Mouse (Mus musculus) spleen, postnatal 14 days (tissue): ENCODE measurements at regions not wholly inside any gene's neighbourhood (a gene's known extent, or its start where the extent isn't known, plus 50 kb on each side); places are given as distances from the start of the nearest gene placed in this dataset.

Experiments
- DNase-seq, 2 experiments: peaks; one replicate each; pipeline ENCODE4 v3.0.0; 2021 to 2022; ENCODE audit warnings: low spot score in 2 of 2

DNA sequence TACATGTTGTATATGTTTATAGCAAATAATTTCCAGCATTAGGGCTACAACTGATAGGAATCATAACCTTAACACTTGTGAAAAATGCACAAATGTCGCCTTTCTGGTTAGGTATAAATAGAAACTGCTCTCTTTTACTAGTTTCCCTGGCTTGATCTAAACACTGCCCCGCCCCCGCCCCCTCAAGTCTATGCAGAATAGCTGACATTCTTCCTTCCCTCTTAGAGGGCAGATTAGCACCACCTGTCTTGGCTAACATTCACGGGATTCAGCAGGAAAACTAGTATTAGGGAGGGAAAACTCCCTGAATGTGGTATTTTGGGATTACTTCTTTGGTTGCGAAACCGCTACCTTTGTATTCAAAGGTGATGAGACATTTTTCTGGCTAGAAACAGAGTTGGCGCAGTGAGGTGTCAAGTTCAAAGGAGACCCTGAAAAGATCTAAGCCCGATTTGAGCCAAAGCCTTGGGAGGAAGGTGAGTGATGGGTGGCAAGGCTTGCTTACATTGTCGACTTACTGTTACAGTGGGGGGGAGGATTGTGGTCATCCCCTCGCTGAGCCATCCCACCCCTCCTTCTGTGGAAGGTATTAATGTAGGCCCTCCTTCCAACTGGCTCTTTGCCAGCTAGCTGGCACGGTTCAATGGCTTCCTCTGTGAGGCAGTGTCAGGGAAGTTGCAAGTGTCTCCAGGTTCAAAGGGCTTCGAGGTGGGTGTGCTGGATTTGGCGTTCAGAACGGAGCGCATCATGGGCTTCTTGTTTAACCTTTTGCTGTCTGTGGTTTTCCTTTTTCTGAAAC, 209.8 kb upstream of the Nr2f2 start:
- DNase-seq, result no peak

DNA sequence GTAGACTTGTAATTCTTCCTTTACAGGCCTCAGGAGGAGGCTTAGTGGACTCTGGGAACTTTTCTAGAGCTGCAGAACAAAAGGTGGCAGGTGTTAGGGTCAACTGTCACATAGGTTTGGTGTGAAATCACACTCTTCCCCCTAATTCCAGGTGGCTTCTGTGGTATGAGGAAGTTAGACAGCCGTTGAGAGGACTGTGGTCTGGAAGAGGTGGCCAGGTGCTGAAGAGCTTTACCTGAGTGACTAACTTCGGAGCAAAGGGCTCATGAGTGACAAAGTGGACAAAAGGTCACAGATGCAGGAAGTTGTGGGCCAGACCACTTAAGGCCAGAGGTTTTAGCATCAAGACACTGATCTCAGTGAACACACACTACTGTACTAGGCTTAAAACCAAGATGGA, 209.1 kb upstream of the Nr2f2 start:
- no peak for DNase-seq

DNA sequence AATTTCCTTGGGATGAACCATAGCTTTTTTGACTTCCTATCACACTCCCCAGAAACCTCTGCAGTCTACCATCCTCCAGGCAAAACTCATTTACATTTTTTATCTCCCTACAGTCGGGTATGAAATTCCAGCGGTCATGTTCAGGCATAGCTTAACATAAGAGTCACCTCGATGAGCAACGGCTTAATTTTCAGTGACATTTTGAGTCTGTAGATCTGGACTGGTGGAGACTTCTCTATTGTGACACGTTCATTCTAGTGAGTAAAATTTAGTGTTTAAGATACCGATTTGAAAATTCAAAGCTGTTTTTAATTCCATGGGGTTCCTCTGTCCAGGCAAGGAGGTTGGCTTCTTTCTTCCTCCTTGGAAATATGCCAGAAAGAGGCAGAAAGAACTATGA, 207.7 kb upstream of the Nr2f2 start:
- no peak for DNase-seq

DNA sequence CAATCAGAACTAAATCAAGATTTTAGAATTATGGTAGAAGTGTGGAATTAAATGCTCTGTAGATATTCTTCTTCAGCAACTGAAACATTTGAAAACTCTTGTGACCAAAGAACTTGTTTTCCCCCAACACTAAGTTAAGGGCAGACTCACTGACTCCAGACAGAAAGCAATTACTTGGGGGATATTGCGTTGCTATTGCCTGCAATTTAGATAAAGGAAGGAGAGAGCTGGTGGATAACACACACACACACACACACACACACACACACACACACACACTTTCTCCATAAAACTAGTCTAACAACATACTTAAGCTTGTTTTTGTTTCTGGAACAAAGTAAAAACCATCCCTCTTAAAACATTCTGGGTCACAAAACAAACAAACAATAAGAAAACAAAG, 198.5 kb upstream of the Nr2f2 start:
- no peak for DNase-seq

DNA sequence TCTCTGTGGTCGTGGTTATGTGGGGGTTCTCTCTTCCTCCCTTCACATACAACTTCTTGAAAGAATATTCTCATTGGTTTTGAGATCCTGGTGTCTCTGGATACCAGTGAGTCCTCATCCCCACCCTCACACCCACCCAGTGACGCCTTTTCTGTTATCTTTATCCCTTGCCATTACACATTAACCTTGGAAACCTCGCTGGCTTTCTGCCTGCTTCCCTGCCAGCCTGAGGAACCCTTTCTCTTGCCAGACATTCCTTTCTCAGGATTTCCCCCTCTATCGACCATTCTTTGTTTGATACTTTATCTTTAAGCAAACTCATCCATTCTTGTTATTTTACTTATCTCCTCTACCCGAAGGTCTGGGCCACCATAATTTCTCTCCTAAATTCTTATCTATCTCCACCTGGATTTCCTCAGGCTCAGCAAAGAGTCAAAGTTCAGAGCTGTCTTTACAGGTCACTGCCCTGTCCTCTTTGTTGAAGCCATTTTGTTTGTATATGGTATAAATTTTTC, 182.5 kb upstream of the Nr2f2 start:
- DNase-seq, result no peak

DNA sequence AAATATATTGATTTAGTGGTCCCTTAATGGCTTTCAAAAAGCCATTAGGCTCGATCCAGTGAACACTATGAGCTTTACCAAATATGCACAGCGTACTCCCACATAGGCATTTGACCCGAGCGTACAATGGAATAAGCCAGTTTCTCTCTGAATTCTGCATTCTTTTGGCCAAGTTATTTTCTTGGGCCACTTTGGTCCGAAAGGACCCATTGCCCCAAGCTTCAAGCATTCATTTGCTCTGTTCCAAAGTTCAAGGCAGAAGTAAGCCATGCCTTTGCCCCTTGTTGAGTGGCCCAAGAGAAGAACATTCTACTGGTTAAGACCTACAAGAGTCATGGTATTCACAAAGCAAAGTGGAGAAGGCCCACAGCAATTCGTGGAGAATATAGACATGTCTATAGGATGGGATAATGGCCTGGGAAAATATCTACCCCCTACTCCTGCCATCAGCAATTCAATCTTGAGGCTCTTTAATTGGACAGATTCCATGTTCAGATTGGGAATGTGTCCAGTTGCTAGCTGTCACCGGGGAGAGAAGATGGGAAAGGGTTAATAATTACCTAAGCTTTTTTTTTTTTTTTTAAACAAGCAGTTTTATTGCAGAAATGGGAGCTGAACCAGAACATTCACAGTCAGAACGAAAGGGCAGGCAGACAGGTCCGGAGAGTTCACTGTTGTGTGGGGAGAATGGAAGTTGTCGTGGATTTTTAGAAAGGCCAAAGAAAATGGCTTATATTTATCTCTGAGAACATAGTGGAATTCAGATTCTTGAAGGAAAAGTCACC, 175.5 kb upstream of the Nr2f2 start:
- DNase-seq, result no peak

DNA sequence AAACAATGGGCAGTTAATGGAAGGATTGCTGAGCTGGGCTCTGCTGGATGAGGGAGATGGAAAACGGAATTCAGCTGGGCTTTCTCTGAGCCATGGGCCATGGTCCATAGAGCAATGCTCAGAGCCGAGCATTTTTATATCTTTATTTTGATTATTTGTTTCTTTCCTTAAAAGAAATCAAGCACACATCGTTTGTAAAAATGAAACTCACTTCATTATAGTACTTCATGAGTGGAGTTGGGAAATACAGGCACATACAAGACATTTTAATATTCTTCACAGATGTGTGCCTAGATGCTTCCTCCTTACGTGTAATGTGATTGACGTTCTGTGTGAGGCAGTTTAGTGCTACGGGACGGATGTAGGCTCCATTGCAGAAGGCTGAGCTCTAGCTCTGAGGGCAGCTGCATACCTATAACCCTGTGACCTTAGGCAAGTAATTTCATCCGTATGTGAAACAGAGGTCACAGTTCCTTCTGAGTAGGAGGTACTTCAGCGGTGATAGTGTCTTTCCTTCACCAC, 172.6 kb upstream of the Nr2f2 start:
- no peak for DNase-seq

DNA sequence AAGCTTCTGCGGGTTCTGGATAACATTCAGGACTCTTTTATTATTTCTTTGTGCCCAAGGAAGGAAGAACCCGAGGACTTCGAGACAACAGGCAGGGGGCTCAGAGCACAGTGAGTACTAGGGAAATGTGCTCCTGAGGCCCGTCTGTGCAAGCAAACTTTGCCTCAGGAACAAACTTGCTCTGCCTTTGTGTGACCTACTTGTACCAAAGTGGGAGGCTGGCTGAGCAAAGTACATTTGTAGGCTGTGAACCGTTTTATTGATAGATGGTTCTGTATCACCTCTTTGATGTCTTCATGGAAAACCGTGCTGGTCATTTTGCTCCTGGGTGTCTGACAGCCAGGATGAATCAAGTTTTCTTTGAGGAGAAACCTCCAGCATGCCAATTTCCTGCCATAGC, 169.5 kb upstream of the Nr2f2 start:
- DNase-seq, result no peak

DNA sequence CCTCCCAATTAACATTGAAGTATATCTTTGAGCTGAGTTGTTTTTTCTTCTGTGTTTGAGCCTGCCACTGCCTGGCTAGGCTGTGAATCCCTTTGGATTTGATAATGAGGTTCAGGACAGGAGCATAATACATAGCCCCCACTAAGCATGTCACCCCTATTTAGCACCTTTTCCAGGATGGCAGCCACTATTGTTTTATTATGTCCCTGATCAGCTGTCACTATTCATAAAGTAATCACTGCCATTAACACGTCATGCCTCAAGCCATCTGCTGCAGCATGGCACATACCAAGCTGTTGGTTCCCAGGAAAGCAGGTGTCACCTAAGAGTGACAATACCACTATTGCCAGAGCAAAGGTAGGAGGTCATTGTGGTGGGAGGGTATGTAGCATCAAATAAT, 167.0 kb upstream of the Nr2f2 start:
- no peak for DNase-seq

DNA sequence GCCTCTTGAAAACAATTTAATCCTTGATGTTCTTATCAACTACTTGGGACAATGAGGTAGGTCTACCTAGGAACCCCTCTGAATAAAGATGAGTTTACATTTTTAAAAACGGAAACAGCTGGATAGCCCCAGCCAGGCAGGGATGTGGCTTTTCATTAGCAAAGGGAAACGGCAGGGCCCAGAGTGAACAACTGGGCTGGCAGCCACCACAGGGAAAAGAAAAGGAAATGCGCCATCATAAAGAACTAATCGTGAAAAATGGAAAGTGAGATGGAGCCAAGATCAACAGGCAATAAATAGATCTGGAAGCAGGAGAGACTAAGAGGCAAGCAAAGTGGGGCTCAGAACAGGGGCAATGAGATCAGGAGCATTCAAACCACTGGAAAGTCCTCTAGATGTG, 161.4 kb upstream of the Nr2f2 start:
- DNase-seq, result no peak

DNA sequence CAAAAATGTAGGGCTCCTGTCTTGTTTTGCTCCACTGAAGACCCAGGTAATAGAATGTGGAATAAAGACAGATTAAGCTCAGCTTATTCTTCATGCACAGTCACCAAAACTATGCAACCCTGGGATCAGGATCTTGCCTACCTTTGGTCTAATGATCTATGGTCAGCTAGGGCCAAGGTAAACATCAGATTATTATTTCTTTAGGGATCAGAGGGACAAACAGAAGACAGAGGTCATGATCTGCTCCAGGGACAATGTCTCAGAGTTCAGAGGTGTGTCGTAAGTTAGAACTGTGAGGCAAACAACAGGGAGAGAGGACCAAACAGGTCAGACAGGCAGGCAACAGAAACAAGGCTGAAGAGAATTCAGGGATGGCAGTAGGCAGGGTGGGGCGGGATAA, 158.8 kb upstream of the Nr2f2 start:
- DNase-seq, result no peak

DNA sequence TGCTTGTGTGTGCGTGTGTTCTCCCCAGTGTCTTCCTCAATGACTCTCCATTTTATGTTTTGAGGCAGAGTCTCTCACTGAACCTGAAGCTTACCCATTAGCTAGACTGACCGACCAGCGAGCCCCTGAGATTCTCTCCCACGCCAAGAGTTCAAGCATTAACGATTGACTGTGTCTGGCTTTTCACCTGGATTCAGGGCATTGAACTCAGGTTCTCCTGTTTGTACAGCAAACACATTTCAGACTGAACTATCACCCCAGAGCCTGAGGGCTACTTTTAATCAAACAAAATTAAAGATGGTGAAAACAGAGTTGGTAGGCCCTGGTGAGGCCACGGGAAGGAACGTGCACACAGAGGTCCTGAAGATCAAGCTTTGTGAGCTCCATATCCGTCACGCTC, 158.2 kb upstream of the Nr2f2 start:
- DNase-seq, result no peak

DNA sequence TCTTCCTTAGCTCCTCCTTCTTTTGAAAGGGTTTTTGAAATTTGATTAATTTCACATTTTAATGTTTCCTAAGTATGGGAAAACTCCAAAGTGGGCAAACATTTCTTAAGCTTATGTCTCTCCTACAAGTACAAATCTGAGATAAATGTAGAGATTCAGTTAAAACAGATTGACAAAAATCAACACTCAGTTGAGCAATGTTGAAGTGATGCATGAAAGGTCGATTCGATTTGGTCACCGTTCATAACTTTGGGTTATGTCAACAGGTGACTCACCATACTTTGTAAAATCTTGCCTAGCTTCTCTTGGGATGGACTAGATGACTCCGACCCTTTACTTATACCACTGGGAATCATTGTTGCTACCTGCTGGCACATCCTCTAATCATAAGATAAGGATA, 157.7 kb upstream of the Nr2f2 start:
- DNase-seq, result no peak

DNA sequence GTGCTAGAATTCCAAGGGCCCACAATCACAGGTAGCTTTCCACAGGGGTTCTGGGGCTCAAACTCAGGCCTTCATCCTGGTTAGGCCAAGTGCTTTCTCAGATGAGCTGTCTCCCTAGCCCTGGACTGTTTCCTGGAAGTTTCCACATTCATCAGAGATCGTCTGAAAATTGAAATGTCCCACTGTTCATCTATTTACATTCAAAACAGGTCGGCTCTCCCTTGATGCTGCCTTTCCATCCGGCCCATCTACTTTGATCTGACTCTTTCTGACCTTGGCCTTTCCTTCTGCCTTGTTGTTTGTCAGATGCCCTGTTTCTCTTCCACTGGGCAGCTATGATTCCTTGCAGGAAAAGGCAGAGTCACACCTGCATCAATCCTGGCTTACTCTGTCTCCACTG, 150.2 kb upstream of the Nr2f2 start:
- no peak for DNase-seq

DNA sequence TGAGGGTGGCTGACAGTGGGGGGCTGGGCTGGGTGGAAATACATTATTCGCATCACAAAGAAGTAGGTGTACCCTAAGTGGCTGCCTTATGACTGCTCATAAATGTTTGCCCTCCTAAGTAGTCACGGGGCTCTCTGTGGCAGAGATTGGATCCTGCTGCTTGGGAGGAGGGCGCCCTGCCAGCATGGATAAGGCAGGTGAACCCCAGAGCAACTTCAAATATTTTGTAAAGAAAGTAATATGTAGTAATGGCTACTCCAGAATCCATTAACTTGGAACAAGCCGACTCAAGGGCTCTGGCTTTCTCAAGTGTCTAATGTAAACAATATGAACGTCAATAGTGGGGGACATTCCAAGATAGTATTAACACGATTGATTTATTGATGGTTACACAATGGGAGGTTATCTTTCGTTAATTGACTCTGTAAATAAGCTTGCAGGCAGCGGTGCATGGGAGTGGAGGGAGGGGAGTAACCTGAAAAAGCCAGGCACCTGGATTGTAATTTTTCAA, 148.9 kb upstream of the Nr2f2 start:
- DNase-seq, result no peak

DNA sequence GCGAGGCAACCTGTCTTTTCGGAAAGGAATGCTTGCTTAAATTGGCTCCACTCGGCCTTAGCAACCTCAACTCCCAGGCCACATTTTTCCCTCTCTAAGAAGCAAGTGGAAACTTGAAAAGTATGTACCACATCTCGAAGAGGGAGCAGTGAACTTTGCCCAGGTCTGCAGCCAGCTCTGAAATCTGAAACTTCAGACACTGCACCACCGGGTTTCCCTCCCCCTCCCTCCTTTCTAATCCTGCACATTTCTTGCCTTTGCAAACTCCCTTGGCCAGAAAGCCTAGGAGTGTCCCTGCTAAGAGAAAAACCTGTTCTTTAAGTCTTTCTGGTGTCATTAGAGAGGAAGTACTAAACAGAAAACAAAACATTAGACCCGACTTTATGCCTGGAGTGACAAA, 148.1 kb upstream of the Nr2f2 start:
- DNase-seq, result no peak

DNA sequence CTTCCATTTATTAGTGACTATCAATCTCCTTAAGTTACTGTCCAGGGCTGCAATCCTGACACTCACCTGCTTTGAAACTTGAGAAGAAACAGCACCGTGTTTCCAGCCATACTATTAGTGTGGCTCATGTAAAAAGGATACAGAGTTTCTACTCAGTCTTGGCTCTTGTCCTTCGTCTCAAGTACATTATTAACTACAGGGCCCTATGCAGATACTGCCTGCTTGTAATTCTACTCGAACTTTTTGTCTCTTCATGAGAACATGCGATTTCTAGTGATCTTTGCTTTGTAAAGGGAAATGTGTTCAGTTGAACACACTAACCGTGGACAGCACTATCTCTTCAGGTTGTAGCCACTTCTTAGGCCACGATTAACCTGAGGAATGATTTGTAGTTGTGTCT, 145.8 kb upstream of the Nr2f2 start:
- no peak for DNase-seq

DNA sequence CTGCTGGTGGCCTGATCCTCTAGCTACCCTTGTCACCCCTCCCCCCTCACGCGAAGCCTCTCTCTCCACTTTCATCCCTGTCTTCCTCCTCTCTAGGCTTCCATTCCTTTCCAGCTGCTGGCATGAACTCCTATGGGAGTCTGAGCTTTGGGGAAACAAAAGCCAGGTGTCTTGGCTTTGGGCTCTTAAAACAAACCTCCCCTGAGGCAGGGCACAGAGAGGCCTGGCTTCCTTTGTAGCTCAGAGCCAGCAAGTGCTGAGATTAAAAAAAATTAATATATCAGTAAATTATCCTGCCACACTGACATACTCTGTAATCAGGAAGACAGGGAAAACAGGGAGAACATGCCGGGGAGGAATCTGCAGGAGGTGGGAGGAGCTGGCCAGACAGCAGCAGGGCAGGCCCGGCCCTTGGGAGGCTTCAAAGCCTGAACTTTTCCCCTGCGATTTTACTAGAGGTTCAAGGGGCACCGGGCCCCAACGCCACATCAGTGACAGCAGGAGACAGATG, 139.2 kb upstream of the Nr2f2 start:
- no peak for DNase-seq

DNA sequence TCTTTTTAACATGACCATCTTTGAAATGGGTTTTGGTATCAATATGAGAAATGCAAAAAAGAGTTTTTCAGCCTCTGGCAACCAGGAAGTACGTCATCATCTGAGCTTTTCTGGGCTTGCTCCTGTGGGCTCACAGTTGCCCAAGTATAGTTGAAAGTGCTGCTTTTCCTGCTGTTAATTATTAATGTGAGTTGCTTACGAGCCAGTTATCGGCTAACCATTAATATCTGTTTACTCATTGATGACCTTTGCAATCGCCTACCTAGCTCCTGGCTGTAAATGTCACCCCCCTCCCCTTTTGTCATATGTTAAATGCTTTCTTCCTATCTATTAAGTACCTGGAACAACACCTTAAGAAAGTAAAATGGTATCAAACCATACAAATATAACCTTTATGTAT, 135.3 kb upstream of the Nr2f2 start:
- no peak for DNase-seq

DNA sequence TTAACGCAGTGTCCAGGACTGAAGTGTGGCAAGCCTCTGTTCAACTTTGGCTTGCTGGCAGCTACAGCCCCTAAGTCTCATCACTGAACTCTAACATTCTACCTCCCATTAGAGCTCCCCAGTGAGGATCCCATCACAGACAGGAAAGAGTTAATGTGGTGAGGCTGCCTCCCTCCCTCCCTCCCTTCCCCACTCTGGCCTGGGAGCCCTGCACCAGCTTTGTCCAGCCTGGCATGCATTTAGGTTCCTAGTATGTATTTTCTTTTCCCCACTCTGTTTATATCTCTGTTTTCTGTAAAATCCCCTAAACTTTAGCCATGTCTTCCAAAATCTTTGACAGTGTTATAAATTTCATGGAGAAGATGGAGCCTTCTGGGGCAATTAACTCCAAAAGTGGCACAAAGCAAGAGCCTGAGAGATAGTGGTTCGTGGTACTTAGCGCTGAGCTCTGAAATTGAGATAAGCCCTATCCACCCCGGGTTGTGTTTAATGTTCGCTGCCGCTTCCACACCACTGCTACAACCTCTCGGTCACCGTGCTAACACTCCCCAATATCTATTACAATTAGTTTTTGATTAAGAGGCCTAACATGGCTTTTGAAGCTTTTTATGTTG, 130.1 kb upstream of the Nr2f2 start:
- no peak for DNase-seq

DNA sequence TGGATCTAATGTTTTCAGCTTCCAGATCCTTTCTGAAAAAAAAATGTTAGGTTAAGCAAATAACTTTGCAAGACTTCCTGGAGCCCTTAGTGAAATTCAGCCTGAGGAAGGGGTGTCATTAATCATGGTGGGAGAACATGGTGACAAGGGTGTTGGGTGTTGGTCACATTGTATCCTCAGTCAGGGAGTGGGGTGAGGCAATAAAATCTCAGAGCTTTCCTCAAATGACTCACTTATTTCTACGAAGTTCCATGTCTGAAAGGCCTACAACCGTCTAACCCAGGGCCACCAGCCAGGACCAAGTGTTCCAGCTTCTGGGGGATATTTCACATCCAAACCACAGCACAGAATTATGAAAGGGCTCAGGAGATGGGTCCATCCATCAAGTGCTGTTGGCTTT, 117.7 kb upstream of the Nr2f2 start:
- DNase-seq, result no peak

DNA sequence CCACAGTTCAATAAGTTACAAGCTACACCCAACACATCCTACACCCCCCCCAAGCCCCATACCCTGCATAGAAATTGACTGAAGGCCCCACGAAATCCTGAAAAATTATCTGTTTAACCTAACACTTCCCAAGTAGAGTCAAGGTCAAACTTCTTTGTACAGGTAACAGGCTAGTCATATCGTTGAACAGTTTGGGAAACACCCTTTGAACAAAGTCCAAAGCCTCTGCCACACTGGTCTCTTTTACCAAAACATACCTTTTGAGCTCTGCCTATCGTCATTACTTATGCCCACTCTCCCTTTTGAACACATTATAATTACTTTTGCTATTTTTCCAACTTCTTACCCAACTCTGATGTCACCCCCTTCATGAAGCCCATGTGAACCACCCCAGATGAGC, 117.0 kb upstream of the Nr2f2 start:
- no peak for DNase-seq
